Comparison of ENCODE assay signal across 8 mouse cellular contexts in the genomic region with DNA sequence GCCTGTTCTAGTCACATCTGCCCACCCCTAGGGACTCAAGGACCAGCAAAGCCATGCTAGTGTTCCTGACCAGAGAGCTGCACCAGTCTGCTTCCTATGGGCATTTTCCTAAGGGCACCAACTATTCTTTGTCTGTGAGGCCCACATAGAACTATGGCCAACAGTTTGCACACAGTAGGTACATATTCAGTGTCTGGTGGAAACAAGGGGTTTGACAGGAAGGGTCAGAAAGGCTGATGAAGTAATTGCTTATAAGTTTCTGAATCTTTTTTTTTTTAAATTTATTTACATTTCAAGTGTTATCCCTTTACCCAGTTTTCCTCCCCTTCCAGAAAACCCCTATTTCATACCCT.
A peak's percentile ranks its signal among the peaks of the same experiment; 100 is the strongest.
DNase-seq lines count a peak whose midpoint lies in the region; ATAC-seq lines count a peak whose summit lies in the region.

No protein-coding gene starts in this region.

- peak overlapping the region; percentile 60 for H3K4me3 ChIP-seq in erythroblast, embryonic 14.5 days (replicated peaks)
- peak overlapping the region; percentile 90 for H3K4me3 ChIP-seq in megakaryocyte, embryonic 14.5 days (replicated peaks)
- peak overlapping the region; percentile 37; the same call in 1 of the 2 replicates for H3K4me3 ChIP-seq in limb, embryonic 15.5 days
- H3K4me3 ChIP-seq in stomach, embryonic 16.5 days (replicated peaks; ENCODE audit: low read length): no peak overlapping the region

- no peak overlapping the region for H3K27ac ChIP-seq in limb, embryonic 15.5 days
- H3K27ac ChIP-seq in stomach, embryonic 16.5 days (ENCODE audit: low read length): peak overlapping the region; percentile 52; the same call in 1 of the 2 replicates

- H3K36me3 ChIP-seq in erythroblast, embryonic 14.5 days (ENCODE audit: control insufficient read depth): no peaks in the 10 kb centered on the region
- no peaks in the 10 kb centered on the region for H3K36me3 ChIP-seq in megakaryocyte, embryonic 14.5 days (replicated peaks; ENCODE audit: low read length)
- no peaks in the 10 kb centered on the region for H3K36me3 ChIP-seq in limb, embryonic 15.5 days
- H3K36me3 ChIP-seq in stomach, embryonic 16.5 days (ENCODE audit: control insufficient read depth, insufficient read depth, low read length): no peaks in the 10 kb centered on the region

- H3K9me3 ChIP-seq in erythroblast, embryonic 14.5 days (ENCODE audit: control insufficient read depth, low read length): no peaks in the 10 kb centered on the region
- no peaks in the 10 kb centered on the region; the same call in 1 of the 2 replicates for H3K9me3 ChIP-seq in megakaryocyte, embryonic 14.5 days
- no peaks in the 10 kb centered on the region for H3K9me3 ChIP-seq in limb, embryonic 15.5 days
- no peaks in the 10 kb centered on the region for H3K9me3 ChIP-seq in stomach, embryonic 16.5 days (replicated peaks; ENCODE audit: control insufficient read depth, low read length)

- H3K27me3 ChIP-seq in erythroblast, embryonic 14.5 days (ENCODE audit: control insufficient read depth): no peaks in the 10 kb centered on the region
- no peaks in the 10 kb centered on the region for H3K27me3 ChIP-seq in megakaryocyte, embryonic 14.5 days (replicated peaks)
- no peaks in the 10 kb centered on the region for H3K27me3 ChIP-seq in limb, embryonic 15.5 days
- H3K27me3 ChIP-seq in stomach, embryonic 16.5 days (ENCODE audit: control insufficient read depth, insufficient read depth, low read length): 0 out of 2 replicates have a peak, but pooled peaks cover 3% of the 10 kb centered on the region

- DNase-seq in thymus, adult 18-20 months: no peak

- no peak for ATAC-seq in erythroblast, adult 5-6 weeks (replicated peaks; ENCODE audit: low FRiP score, poor library complexity, severe bottlenecking)
- no peak for ATAC-seq in megakaryocyte, adult 5-6 weeks (ENCODE audit: poor library complexity, severe bottlenecking)
- ATAC-seq in limb, embryonic 15.5 days (ENCODE audit: insufficient number of reproducible peaks, low FRiP score, low TSS enrichment, low read depth): no peak
- no peak for ATAC-seq in stomach, embryonic 16.5 days (ENCODE audit: insufficient read depth, low FRiP score)
- ATAC-seq in megakaryocyte-erythroid progenitor cell, adult 5-6 weeks (replicated peaks; ENCODE audit: low FRiP score, low TSS enrichment, poor library complexity, severe bottlenecking): no peak

- peak overlapping the region; percentile 38; the same call in 1 of the 2 replicates for H3K4me2 ChIP-seq in limb, embryonic 15.5 days
- H3K4me2 ChIP-seq in stomach, embryonic 16.5 days (ENCODE audit: low read depth, low read length): peak overlapping the region; percentile 62

- no peak overlapping the region for H3K9ac ChIP-seq in limb, embryonic 15.5 days
- peak overlapping the region; percentile 69 for H3K9ac ChIP-seq in stomach, embryonic 16.5 days (ENCODE audit: low read length)

- H3K4me1 ChIP-seq in erythroblast, embryonic 14.5 days (ENCODE audit: control insufficient read depth): peaks cover 15% of the 10 kb centered on the region
- peaks cover 62% of the 10 kb centered on the region for H3K4me1 ChIP-seq in megakaryocyte, embryonic 14.5 days
- H3K4me1 ChIP-seq in limb, embryonic 15.5 days: peaks cover 6% of the 10 kb centered on the region
- H3K4me1 ChIP-seq in stomach, embryonic 16.5 days (ENCODE audit: control insufficient read depth, insufficient read depth, low read length): peaks cover 6% of the 10 kb centered on the region
